Mouse (Mus musculus): ENCODE measurements around the gene Neu2.

- TF ChIP-seq GATA1 (IDR thresholded peaks at IDR 0.05; ENCODE audit: borderline replicate concordance, low read length) (no peak), FLI1 (IDR thresholded peaks at IDR 0.05; ENCODE audit: low read length) (no peak)
Measured at GRCm38 (mm10) chr1:87631584-87631983, 121.9 kb downstream of the Neu2 start.
